Mouse (Mus musculus) liver, embryonic 14.5 days (tissue): ENCODE measurements at regions not wholly inside any gene's neighbourhood (a gene's known extent, or its start where the extent isn't known, plus 50 kb on each side); places are given as distances from the start of the nearest gene placed in this dataset.

Experiments used
- ATAC-seq: fragments of 200-750 bp; cut with Nextera tagmentation; 2 replicates; pipeline ENCODE4 v1.8.0; 2017; ENCODE audit warnings: moderate number of reproducible peaks, mild to moderate bottlenecking, moderate library complexity; ENCODE audit not compliant: insufficient read depth
- DNase-seq, 3 experiments: peaks; one replicate each; pipeline ENCODE4 v3.0.0-alpha.2; 2012 to 2013; ENCODE audit warnings: low read depth in 3 of 3, low spot score in 3 of 3
- H3K27ac ChIP-seq: fragments of 300-500 bp; sonication (generic); 2 replicates; pipeline ENCODE4 v1.5.1; 2014; ENCODE audit warnings: moderate library complexity, mild to moderate bottlenecking, control low read depth, inconsistent platforms
- H3K27me3 ChIP-seq: fragments of 300-500 bp; sonication (generic); 2 replicates; pipeline ENCODE4 v1.6.1; 2014; ENCODE audit warnings: mild to moderate bottlenecking, low read length, moderate library complexity; ENCODE audit not compliant: control insufficient read depth, insufficient read depth
- H3K36me3 ChIP-seq: fragments of 300-500 bp; sonication (generic); replicated peaks from 2 replicates; pipeline ENCODE4 v1.6.1; 2014; ENCODE audit warnings: low read depth; ENCODE audit not compliant: control insufficient read depth, insufficient read depth
- H3K4me1 ChIP-seq, 2 experiments: fragments of 200-500 bp in 1 of 2; fragments of 300-500 bp in 1 of 2; sonication (generic) in 1 of 2; replicated peaks; 2 replicates each; pipeline ENCODE4 v1.6.1; 2012 to 2014; ENCODE audit warnings: antibody characterized with exemption in 1 of 2, inconsistent platforms in 1 of 2, low read length in 1 of 2; ENCODE audit not compliant: control insufficient read depth in 2 of 2, insufficient read depth in 2 of 2
- H3K4me2 ChIP-seq: fragments of 300-500 bp; sonication (generic); 2 replicates; pipeline ENCODE4 v1.6.1; 2014; ENCODE audit warnings: low read depth, mild to moderate bottlenecking, control low read depth, moderate library complexity
- H3K4me3 ChIP-seq, 2 experiments: fragments of 200-500 bp in 1 of 2; fragments of 300-500 bp in 1 of 2; sonication (generic) in 1 of 2; 2 replicates each; pipeline ENCODE4 v1.5.1; 2012 to 2014; ENCODE audit warnings: low read depth in 2 of 2, low read length in 2 of 2, mild to moderate bottlenecking in 2 of 2, control low read depth in 1 of 2, inconsistent platforms in 1 of 2, moderate library complexity in 1 of 2; ENCODE audit not compliant: insufficient read depth in 1 of 2
- H3K9ac ChIP-seq: fragments of 300-500 bp; sonication (generic); replicated peaks from 2 replicates; pipeline ENCODE4 v1.6.1; 2014; ENCODE audit warnings: mild to moderate bottlenecking, control low read depth, moderate library complexity
- H3K9me3 ChIP-seq: fragments of 300-500 bp; sonication (generic); 2 replicates; pipeline ENCODE4 v1.6.1; 2016; ENCODE audit warnings: low read length, mixed read lengths; ENCODE audit not compliant: control insufficient read depth
- CTCF ChIP-seq: IDR thresholded peaks from 2 replicates; pipeline ENCODE4 v1.5.1; 2016; ENCODE audit warnings: antibody characterized with exemption, low read depth, control low read depth
- EP300 ChIP-seq: IDR thresholded peaks from 2 replicates; pipeline ENCODE4 v1.6.1; 2016; ENCODE audit warnings: antibody characterized with exemption, low read depth
- WGBS: fragments of 180-500 bp; shearing (Covaris S2); extraction: QIAGEN DNeasy Blood & Tissue Kit; methylation state at CpG from one replicate; pipeline ENCODE4 v1.1.7; 2014; ENCODE audit not compliant: insufficient replicate concordance; 5-methylcytosine and 5-hydroxymethylcytosine counted together

DNA sequence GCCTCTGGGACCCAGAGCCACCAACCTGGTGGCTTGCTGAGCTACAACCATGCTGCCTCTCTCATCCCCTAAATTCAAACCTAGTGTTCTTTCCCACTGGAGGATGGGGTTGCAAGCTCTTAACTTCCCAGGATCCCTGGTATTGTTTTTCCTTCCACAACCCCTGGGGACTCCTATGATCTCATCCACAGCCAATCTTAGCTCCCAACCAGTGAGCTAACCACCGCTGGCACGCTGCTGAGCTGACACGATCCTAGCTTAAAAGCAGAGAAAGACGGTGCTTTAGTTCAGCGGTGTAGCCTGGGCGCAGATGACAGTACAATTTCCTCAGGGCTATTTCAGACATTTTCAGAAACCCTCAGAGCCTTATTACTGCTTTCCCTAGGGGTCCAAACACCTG lies 158.2 kb upstream of the Nectin1 start:
- DNase-seq (no peak), ATAC-seq (no peak)
- no peaks in the 10 kb centered on the region for H3K36me3 ChIP-seq
- 67% methylated on average over 6 of the region's 6 CpGs for WGBS
- no peak overlapping the region for H3K4me3 ChIP-seq
- H3K27me3 ChIP-seq, result no peaks in the 10 kb centered on the region
- no peaks in the 10 kb centered on the region for H3K4me1 ChIP-seq
- H3K27ac ChIP-seq, result no peak overlapping the region
- H3K9me3 ChIP-seq, result no peaks in the 10 kb centered on the region
- H3K9ac ChIP-seq, result no peak overlapping the region
- TF ChIP-seq CTCF, result no peak
- no peak for TF ChIP-seq EP300
- H3K4me2 ChIP-seq, result no peak overlapping the region

DNA sequence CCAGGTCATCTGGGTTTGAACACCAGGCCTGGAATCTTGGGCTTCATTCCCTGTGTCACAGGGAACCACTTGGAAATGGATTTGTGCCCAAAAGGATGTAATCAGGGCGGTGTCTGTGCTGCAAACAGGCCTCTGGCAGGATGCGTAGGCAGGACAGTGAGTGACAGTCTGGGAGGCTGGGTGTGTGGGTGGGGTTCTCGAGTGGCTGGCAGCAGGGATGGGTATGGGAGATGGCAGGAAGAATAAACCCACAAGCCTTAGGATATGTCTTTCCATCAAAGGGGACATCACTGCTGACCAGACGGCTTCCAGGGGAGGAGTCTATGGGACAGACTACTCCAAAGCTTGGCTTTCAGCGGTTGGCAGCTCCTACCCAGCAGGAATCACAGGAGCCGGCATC lies 150.5 kb upstream of the Nectin1 start:
- no peaks in the 10 kb centered on the region for H3K9me3 ChIP-seq
- ATAC-seq (no peak), DNase-seq (no peak)
- no peaks in the 10 kb centered on the region for H3K27me3 ChIP-seq
- TF ChIP-seq CTCF (no peak), EP300 (no peak)
- H3K4me3 ChIP-seq, result no peak overlapping the region
- H3K4me2 ChIP-seq, result no peak overlapping the region
- no peaks in the 10 kb centered on the region; a peak in 1 of 4 replicates for H3K4me1 ChIP-seq
- no peak overlapping the region for H3K27ac ChIP-seq
- WGBS, result 50% methylated on average over 6 of the region's 6 CpGs
- H3K36me3 ChIP-seq, result no peaks in the 10 kb centered on the region
- no peak overlapping the region for H3K9ac ChIP-seq

GRCm38 (mm10) chr9:43594814-43595213 lies 149.0 kb upstream of the Nectin1 start:
- no peak overlapping the region for H3K27ac ChIP-seq
- H3K4me3 ChIP-seq, result no peak overlapping the region
- H3K9me3 ChIP-seq, result no peaks in the 10 kb centered on the region
- no peaks in the 10 kb centered on the region for H3K36me3 ChIP-seq
- WGBS, result 40% methylated on average over 3 of the region's 3 CpGs
- no peak overlapping the region for H3K4me2 ChIP-seq
- H3K9ac ChIP-seq, result no peak overlapping the region
- H3K27me3 ChIP-seq, result no peaks in the 10 kb centered on the region; the same call in 1 of the 2 replicates
- no peaks in the 10 kb centered on the region; a peak in 1 of 4 replicates for H3K4me1 ChIP-seq
- no peak for DNase-seq
- TF ChIP-seq EP300, result no peak
- TF ChIP-seq CTCF, result no peak
- ATAC-seq, result no peak

GRCm38 (mm10) chr9:43595461-43595860 lies 148.3 kb upstream of the Nectin1 start:
- Histone ChIP-seq H3K27ac (no peak overlapping the region), H3K4me2 (no peak overlapping the region), H3K4me1 (no peaks in the 10 kb centered on the region; a peak in 1 of 4 replicates), H3K27me3 (no peaks in the 10 kb centered on the region; the same call in 1 of the 2 replicates), H3K36me3 (no peaks in the 10 kb centered on the region), H3K4me3 (no peak overlapping the region), H3K9me3 (no peaks in the 10 kb centered on the region), H3K9ac (no peak overlapping the region)
- ATAC-seq, result no peak
- 38% methylated on average over 4 of the region's 4 CpGs for WGBS
- no peak for DNase-seq
- TF ChIP-seq CTCF, result no peak
- TF ChIP-seq EP300, result no peak

DNA sequence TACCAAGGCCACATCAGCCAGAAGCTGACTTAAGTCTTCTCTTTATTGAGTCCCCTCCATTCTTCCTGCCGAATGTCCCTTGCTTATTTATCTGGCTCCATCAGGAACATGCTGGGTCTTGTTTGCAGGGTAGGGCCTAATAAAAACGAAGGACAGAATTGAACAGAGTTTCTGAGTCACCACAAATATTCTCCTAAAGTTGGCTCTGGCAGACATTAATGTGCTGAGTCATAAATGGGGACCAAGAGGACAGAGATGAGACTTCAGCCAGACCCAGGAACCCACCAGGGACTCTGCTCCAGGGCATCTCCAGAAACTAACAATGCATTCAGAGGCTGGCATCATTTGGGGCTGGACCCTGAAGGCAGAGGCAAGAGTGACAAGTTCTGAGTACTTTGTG lies 143.4 kb upstream of the Nectin1 start:
- Histone ChIP-seq H3K4me3 (no peak overlapping the region), H3K36me3 (no peaks in the 10 kb centered on the region), H3K4me1 (no peaks in the 10 kb centered on the region), H3K27me3 (no peaks in the 10 kb centered on the region; the same call in 1 of the 2 replicates), H3K4me2 (no peak overlapping the region), H3K27ac (no peak overlapping the region), H3K9ac (no peak overlapping the region), H3K9me3 (no peaks in the 10 kb centered on the region)
- no peak for DNase-seq
- TF ChIP-seq CTCF, result no peak
- TF ChIP-seq EP300, result no peak
- no peak for ATAC-seq
- WGBS, result 30% methylated on average over 2 of the region's 2 CpGs
